Mouse (Mus musculus) heart, embryonic 13.5 days (tissue): ENCODE data around the gene Tbcel. TPM values are rescaled to one million over a fixed set of nuclear protein-coding genes. Genes with fewer than 3 reads are reported as not detected.

Source experiments
- ATAC-seq: fragments of 200-750 bp; cut with Nextera tagmentation; 2 replicates; pipeline ENCODE4 v1.8.0; 2017; ENCODE audit warnings: moderate TSS enrichment; ENCODE audit not compliant: insufficient number of reproducible peaks, low FRiP score, low TSS enrichment; ENCODE audit errors: extremely low read depth
- H3K27ac ChIP-seq: fragments of 300-500 bp; sonication (generic); replicated peaks from 2 replicates; pipeline ENCODE4 v1.5.1; 2015; ENCODE audit warnings: moderate library complexity, mild to moderate bottlenecking, inconsistent platforms
- H3K27me3 ChIP-seq: fragments of 300-500 bp; sonication (generic); replicated peaks from 2 replicates; pipeline ENCODE4 v1.6.1; 2015; ENCODE audit warnings: mild to moderate bottlenecking, inconsistent platforms
- H3K36me3 ChIP-seq: fragments of 300-500 bp; sonication (generic); 2 replicates; pipeline ENCODE4 v1.6.1; 2015; ENCODE audit warnings: mild to moderate bottlenecking, inconsistent platforms
- H3K4me1 ChIP-seq: fragments of 300-500 bp; sonication (generic); 2 replicates; pipeline ENCODE4 v1.6.1; 2015; ENCODE audit warnings: inconsistent platforms
- H3K4me2 ChIP-seq: fragments of 300-500 bp; sonication (generic); 2 replicates; pipeline ENCODE4 v1.6.1; 2015; ENCODE audit warnings: inconsistent platforms, mild to moderate bottlenecking, moderate library complexity
- H3K4me3 ChIP-seq: fragments of 300-500 bp; sonication (generic); 2 replicates; pipeline ENCODE4 v1.5.1; 2015; ENCODE audit warnings: moderate library complexity, mild to moderate bottlenecking, inconsistent platforms
- H3K9ac ChIP-seq: fragments of 300-500 bp; sonication (generic); 2 replicates; pipeline ENCODE4 v1.6.1; 2015; ENCODE audit warnings: inconsistent platforms, mild to moderate bottlenecking, moderate library complexity
- H3K9me3 ChIP-seq: fragments of 300-500 bp; sonication (generic); 2 replicates; pipeline ENCODE4 v1.6.1; 2016; ENCODE audit warnings: inconsistent platforms
- WGBS: fragments of 180-500 bp; shearing (Covaris S2); methylation state at CpG from one replicate; pipeline ENCODE4 v1.1.7; 2015; ENCODE audit warnings: mixed read lengths; 5-methylcytosine and 5-hydroxymethylcytosine counted together
- polyA plus RNA-seq: library from polyadenylated mRNA; unstranded; fragments of >200 nt; fragmentation: Nextera tagmentation; extraction: Ambion mirVana; gene quantifications from 2 replicates; pipeline ENCODE4 v1.2.1, GENCODE M21; 2015

Tbcel gene
- polyA plus RNA-seq = 3.4 and 4.1 TPM in 2 replicates

DNA sequence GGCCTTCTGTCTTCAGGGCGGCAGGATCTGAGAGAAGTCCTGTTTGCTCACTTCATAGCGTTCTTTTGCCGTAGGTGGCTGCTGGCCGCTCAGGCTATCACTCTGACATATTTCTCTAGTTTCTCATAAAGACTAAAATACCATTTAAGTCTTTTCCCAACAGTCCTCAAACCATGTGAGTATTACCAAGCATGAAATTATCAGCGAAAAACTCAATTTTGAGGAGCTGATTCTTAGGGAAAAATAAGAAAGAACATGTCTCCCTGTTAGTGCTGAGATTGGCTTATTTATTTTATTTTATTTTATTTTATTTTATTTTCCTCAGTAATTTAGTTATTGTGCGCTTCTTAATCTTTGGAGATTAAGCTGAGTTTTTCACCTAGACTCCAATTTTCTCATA, at the start of gene Tbcel:
Gene Tbcel (minus strand): TSS at position 101 of the 400 bp plus-strand sequence.
- Histone ChIP-seq H3K27me3 (peaks cover 31% of the 10 kb centered on the region; the same call in 1 of the 2 replicates), H3K4me1 (no peaks in the 10 kb centered on the region), H3K4me3 (no peak within 1 kb of the TSS), H3K9ac (no peak within 1 kb of the TSS), H3K4me2 (no peak within 1 kb of the TSS), H3K27ac (no peak within 1 kb of the TSS), H3K9me3 (no peaks in the 10 kb centered on the region), H3K36me3 (no peaks in the 10 kb centered on the region)
- no peak for ATAC-seq
- WGBS = 72% methylated on average over 6 of the region's 6 CpGs

DNA sequence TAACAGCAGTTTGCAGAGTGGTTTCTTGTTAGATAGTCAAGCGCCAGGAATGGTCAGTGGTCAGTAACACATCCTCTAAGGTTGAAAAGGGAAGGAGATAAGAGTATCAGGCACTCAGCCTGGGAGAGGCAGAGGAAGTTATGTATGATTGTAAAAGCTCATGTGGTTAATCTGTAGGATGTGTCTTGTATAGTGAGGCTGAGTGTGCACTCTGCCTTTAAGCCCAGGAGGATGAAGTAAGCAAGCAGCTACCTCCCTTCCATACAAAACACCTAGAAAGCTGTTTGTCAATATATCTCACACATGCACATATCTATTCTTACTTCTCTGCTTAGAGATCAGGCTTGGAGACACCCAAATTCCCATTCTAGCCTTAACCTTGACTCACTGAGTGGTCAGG, 47.6 kb upstream of the Tbcel start:
- Histone ChIP-seq H3K9me3 (peaks cover 7% of the 10 kb centered on the region; the same call in 1 of the 2 replicates), H3K27ac (no peak overlapping the region), H3K4me1 (no peaks in the 10 kb centered on the region), H3K4me2 (no peak overlapping the region), H3K36me3 (no peaks in the 10 kb centered on the region), H3K4me3 (no peak overlapping the region), H3K9ac (no peak overlapping the region), H3K27me3 (peaks cover 19% of the 10 kb centered on the region)
- WGBS = 24% methylated on average over 1 of the region's 1 CpGs
- ATAC-seq = no peak

DNA sequence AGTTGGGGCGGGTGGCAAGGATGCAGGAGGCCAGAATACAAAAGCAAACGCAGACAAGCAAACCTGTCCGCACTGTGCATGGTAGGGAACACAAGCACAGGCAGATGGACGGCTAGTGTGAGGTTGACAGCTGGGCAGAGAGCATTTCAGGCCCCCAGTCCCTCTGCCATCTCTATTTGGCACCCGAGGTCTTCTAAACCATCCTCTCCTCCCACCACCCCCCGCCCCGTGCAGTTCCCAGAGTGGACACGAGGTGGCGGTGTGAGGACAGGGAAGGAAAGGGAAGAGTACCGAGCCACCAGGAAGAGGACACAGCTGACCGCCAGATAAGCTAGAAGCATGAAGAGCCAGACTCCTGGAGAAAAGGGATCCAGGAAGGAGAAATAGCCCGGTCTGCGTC, 42.5 kb upstream of the Tbcel start:
- H3K27me3 ChIP-seq = peaks cover 40% of the 10 kb centered on the region
- no peaks in the 10 kb centered on the region for H3K36me3 ChIP-seq
- no peak overlapping the region for H3K27ac ChIP-seq
- ATAC-seq = no peak; the same call in 1 of the 2 replicates
- H3K4me2 ChIP-seq = no peak overlapping the region
- H3K9me3 ChIP-seq = no peaks in the 10 kb centered on the region
- no peak overlapping the region for H3K9ac ChIP-seq
- no peak overlapping the region for H3K4me3 ChIP-seq
- WGBS = 15% methylated on average over 13 of the region's 13 CpGs
- no peaks in the 10 kb centered on the region for H3K4me1 ChIP-seq

DNA sequence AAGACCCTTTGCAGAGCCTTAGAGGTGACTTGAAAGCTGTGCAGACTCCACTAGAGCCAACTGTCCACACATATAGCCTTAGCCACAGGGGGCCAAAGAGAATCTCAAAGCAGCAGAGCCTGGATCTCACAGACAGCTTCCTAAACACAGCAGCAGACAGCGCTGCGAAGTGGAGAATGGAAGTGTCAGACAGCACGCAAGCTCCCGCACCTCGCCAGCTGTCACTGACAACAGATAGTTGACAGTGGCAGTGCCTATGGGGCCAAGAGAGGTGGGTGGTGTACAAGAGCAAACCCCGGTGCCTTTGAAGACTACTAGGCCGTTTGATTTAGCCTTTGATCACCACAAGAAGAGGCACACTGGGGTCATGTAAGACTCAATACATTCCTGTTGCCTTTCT, 41.4 kb upstream of the Tbcel start:
- no peak overlapping the region for H3K4me3 ChIP-seq
- no peak for ATAC-seq
- no peak overlapping the region for H3K9ac ChIP-seq
- no peak overlapping the region for H3K27ac ChIP-seq
- H3K4me1 ChIP-seq = no peaks in the 10 kb centered on the region
- no peaks in the 10 kb centered on the region for H3K9me3 ChIP-seq
- no peak overlapping the region for H3K4me2 ChIP-seq
- H3K36me3 ChIP-seq = no peaks in the 10 kb centered on the region
- H3K27me3 ChIP-seq = peaks cover 42% of the 10 kb centered on the region
- 46% methylated on average over 7 of the region's 7 CpGs for whole genome bisulfite sequencing

DNA sequence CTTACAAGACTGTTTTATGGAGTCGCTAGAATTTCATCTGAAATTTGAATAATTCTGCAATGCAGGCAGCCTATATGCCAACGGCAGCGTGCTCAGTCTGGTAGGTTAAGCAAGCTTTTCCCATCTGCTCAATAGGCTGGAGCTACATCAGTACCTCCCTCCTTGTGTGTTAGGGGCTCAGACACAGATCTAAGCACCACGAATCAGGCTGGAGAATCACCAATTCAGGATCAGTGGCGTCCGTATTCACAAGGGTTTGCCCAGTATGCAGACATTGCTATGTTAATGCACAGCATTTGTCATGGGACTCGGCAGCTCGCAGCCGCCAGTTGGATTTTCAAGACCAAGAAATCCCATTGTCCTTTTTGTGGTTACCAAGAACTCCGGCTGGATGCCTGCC, 36.9 kb upstream of the Tbcel start:
- 81% methylated on average over 10 of the region's 10 CpGs for WGBS
- Histone ChIP-seq H3K4me3 (no peak overlapping the region), H3K36me3 (no peaks in the 10 kb centered on the region), H3K9me3 (no peaks in the 10 kb centered on the region), H3K27me3 (peaks cover 29% of the 10 kb centered on the region), H3K4me2 (no peak overlapping the region), H3K9ac (no peak overlapping the region), H3K4me1 (no peaks in the 10 kb centered on the region), H3K27ac (no peak overlapping the region)
- no peak for ATAC-seq

DNA sequence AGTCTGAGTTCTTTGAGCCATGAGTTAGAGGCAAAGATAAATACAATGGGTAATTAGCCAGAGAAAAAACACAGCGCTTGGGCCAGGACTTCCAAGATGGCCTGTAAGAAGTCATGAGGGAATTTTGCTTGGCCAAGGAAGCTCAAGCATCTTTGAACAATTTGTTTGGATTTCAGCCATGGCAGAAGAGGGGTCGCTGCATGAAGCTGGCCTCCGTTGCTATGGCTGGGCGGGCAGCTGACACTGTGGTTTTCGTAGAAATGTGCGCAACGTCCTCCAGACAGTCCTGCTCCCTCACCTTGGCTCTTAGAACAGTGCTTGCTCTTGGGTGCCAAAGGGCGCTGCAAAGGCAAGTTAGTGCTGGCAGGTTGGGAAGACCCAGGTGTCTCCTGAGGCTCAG, 25.9 kb upstream of the Tbcel start:
- ATAC-seq = no peak
- H3K27me3 ChIP-seq = peaks cover 5% of the 10 kb centered on the region
- H3K4me1 ChIP-seq = peaks cover 32% of the 10 kb centered on the region
- WGBS = 79% methylated on average over 8 of the region's 8 CpGs
- H3K27ac ChIP-seq = peak overlapping the region; percentile 40
- H3K9ac ChIP-seq = no peak overlapping the region
- no peaks in the 10 kb centered on the region for H3K9me3 ChIP-seq
- no peak overlapping the region for H3K4me3 ChIP-seq
- no peaks in the 10 kb centered on the region for H3K36me3 ChIP-seq
- no peak overlapping the region for H3K4me2 ChIP-seq

DNA sequence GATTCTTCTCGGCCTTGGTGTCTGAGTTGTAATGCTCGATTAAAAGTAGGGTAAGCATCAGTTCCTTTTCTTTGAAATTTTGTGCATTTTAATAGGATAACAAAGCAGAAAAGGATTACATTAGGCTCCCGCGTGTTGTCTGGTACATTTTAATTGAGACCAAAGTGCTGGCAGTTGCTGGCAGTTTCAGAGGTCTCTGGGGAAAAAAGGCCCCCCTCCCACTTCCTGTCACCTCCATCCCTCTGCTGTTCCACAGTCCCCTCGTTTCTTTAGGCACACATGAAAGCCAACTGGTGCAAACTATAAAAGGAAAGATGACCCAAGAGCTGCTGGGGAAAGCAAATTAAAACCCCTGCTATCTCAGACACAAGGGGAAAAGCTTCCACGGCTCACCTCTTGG, 25.4 kb upstream of the Tbcel start:
- Histone ChIP-seq H3K36me3 (no peaks in the 10 kb centered on the region), H3K9me3 (no peaks in the 10 kb centered on the region), H3K4me1 (peaks cover 32% of the 10 kb centered on the region), H3K4me2 (no peak overlapping the region), H3K4me3 (no peak overlapping the region), H3K27ac (peak overlapping the region; percentile 40), H3K27me3 (peaks cover 8% of the 10 kb centered on the region), H3K9ac (no peak overlapping the region)
- WGBS = 18% methylated on average over 6 of the region's 6 CpGs
- ATAC-seq = no peak

DNA sequence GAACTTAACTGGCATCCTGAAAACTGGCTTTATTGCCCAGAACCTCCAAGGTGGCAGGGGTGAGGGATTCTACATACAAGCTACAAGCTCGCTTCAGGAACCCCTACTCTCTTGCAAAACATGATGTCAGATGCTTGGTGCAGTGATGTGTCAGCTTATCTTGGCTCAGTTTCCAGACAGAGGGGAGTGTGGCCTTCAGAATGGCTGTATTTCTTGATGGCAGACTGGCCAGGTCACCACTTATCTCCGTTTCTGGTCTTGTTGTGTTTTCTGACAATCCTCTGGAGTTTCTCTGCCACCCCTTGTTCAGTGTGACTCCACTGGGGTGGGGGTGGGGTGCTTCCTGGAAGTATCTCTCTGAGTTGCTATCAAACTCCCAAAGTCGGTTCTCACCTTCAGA, 24.3 kb upstream of the Tbcel start:
- Histone ChIP-seq H3K36me3 (no peaks in the 10 kb centered on the region), H3K4me1 (peaks cover 32% of the 10 kb centered on the region), H3K9ac (no peak overlapping the region), H3K27me3 (peaks cover 14% of the 10 kb centered on the region), H3K27ac (peak overlapping the region; percentile 40), H3K9me3 (no peaks in the 10 kb centered on the region), H3K4me3 (no peak overlapping the region), H3K4me2 (no peak overlapping the region)
- ATAC-seq = no peak
- WGBS = 19% methylated on average over 3 of the region's 3 CpGs

DNA sequence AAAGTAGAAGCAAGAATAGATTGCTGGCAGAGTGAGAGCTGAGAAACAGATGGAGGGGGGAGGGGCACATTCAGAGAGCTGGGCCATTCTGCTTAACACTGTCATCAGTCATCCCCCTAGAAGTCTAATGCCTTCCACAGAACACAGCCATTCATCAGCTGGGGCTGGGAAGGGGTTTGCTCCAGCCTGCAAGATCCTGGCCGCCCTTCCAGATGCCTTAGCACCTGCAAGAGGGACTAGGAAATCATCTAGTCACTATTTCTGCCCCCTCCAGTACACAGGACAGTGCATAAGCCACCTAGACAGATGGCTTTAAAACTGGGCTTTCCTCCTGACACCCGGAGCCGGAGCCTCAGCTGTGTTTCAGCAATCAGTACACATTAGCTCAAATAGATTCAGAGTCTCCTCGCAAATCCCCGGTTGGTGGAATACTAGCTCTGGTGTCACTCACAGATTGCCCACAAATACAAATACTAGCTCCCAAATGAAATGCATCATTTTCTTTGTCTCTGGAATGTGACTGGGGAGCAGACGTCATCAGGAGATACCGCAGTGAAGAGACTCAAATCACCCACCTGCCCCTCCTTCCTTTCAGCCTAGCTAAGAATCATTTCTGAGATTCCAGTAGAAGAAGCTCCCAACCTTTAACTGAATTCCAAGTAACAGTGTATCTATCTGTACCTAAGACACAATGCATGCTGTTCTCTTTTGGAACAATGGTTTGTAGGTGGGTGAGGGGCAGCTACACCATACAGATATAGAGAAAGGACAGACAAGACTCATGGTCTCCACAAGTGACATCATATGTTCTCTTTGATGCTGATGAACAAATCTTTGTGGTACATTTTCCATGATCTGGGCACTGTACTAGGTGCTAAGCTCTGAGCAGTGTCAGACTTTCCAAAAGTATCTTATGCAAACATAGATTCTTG, 22.9 kb upstream of the Tbcel start:
- Histone ChIP-seq H3K4me2 (no peak overlapping the region), H3K9me3 (no peaks in the 10 kb centered on the region), H3K27ac (0 out of 2 replicates have a peak overlapping the region, but pooled peaks have one; percentile 15), H3K36me3 (no peaks in the 10 kb centered on the region), H3K9ac (no peak overlapping the region), H3K4me3 (no peak overlapping the region), H3K4me1 (peaks cover 32% of the 10 kb centered on the region), H3K27me3 (peaks cover 10% of the 10 kb centered on the region)
- no peak for ATAC-seq
- 45% methylated on average over 7 of the region's 7 CpGs for WGBS

DNA sequence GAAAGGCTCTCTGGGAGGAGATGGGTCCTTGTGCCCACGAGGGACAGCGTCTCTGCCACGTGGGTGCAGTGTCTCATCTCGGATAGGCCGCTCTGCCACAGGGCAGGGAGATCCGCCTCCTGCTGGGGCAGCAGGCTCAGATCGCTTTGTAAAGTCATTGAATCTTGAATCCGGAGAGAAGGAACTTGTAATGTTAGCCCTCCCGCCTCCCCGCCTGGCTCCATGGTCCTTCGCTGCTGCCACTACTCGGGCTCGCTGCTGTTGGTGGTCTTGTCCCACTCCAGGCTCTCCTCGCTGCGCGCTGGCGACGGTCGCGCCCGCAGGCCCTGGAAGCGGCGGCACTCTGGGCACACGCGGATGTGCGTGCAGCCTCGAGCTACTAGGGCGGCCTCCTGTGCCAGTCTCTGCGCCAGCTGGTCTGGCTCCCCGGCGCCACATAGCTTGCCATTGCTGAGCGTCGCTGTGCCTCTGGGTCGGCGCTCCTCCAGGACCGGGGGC, 13.0 kb upstream of the Tbcel start:
- Histone ChIP-seq H3K27ac (no peak overlapping the region), H3K4me3 (peak overlapping the region; percentile 46), H3K36me3 (no peaks in the 10 kb centered on the region), H3K9ac (peak overlapping the region; percentile 73), H3K4me2 (peak overlapping the region; percentile 75), H3K4me1 (peaks cover 8% of the 10 kb centered on the region), H3K9me3 (no peaks in the 10 kb centered on the region), H3K27me3 (peaks cover 87% of the 10 kb centered on the region)
- WGBS = 5% methylated on average over 36 of the region's 36 CpGs
- no peak for ATAC-seq

DNA sequence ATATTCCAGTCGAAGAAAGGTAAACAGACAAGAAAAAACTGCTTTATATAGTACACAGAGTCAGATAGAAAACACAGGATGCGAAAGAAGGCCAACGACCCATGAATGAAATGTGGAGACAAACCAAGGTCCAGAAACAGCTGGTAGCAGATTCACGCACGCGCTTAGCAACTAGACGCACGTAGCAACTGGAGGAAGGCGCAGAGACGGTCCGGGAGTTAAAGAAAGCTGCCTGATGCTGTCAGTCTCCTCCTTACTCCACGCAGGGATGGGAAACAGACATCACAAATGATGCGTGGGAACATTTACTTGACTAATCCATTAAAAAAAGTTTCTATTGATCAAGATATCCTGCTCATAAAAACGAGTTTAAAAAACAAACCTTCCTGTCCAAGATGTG, 10.6 kb upstream of the Tbcel start:
- WGBS = 71% methylated on average over 14 of the region's 14 CpGs
- Histone ChIP-seq H3K4me2 (no peak overlapping the region), H3K4me1 (peaks cover 8% of the 10 kb centered on the region), H3K27me3 (peaks cover 82% of the 10 kb centered on the region), H3K4me3 (no peak overlapping the region), H3K9ac (no peak overlapping the region), H3K27ac (no peak overlapping the region), H3K9me3 (no peaks in the 10 kb centered on the region), H3K36me3 (no peaks in the 10 kb centered on the region)
- ATAC-seq = no peak

DNA sequence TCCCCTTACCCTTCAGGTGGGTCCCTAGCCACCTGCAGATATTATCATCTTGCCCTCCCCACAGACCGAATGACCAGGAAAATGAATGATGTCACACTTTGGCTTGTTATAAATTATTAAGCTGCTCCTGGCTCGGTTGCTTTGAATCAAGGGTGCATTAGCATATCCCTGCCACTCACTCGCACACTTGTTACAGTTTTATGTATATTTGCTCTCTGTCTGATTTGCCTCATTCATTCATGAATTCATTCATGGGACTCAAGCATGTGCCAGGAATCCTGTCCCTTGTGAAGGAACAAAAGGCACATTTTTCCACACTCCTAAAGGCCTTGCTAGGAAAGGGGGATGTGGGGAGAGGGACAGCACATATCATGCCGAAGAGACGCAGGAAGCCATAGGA, 5.5 kb upstream of the Tbcel start:
- ATAC-seq = no peak
- Histone ChIP-seq H3K4me1 (no peaks in the 10 kb centered on the region), H3K36me3 (no peaks in the 10 kb centered on the region), H3K4me3 (no peak overlapping the region), H3K9me3 (no peaks in the 10 kb centered on the region), H3K9ac (no peak overlapping the region), H3K27ac (no peak overlapping the region), H3K4me2 (no peak overlapping the region), H3K27me3 (peaks cover 45% of the 10 kb centered on the region)
- WGBS = 74% methylated on average over 5 of the region's 5 CpGs
